8 mouse cellular contexts compared by ENCODE assay signal in genomic region chr6:8209047-8209865, GRCm38 (mm10). TPM values are rescaled to one million over a fixed set of nuclear protein-coding genes. Genes with fewer than 3 reads are reported as not detected.
A peak's percentile ranks its signal among the peaks of the same experiment; 100 is the strongest.
DNase-seq lines count a peak whose midpoint lies in the region; ATAC-seq and TF ChIP-seq lines count a peak whose summit lies in the region.

TSS of gene Mios (plus strand) at chr6:8209222.

- TF ChIP-seq POLR2A in olfactory bulb, adult 2 months (IDR thresholded peaks at IDR 0.05; ENCODE audit: insufficient read depth, low read depth, low read length): peak; percentile 76
- peak; percentile 89 for TF ChIP-seq POLR2A in thymus, adult 2 months (IDR thresholded peaks at IDR 0.05; ENCODE audit: control insufficient read depth, extremely low read depth, insufficient read depth, low read length, poor library complexity)

- DNase-seq in ES-CJ7 (ENCODE audit: low read depth, low spot score): peak; percentile 89
- DNase-seq in cerebellum, adult 11 months: peak; percentile 89
- DNase-seq in heart, postnatal 36 days: peak; percentile 86 to 91
- peak; percentile 79 to 82 for DNase-seq in layer of hippocampus, adult 2 months (ENCODE audit: low spot score in 2 of 2)
- DNase-seq in lung, embryonic 14.5 days: peak; percentile 95
- DNase-seq in thymus, adult 2 months: peak; percentile 88

- TF ChIP-seq CTCF in layer of hippocampus, adult 2 months (conservative IDR thresholded peaks at IDR 0.05): peak; percentile 61
- TF ChIP-seq CTCF in lung, embryonic 14.5 days (IDR thresholded peaks at IDR 0.05; ENCODE audit: low read depth): peak; percentile 40
- TF ChIP-seq CTCF in olfactory bulb, adult 2 months (IDR thresholded peaks at IDR 0.05; ENCODE audit: insufficient read depth, low read depth, low read length): 0 out of 2 replicates have a peak, but pooled peaks have one; percentile 12
- TF ChIP-seq CTCF in thymus, adult 2 months (IDR thresholded peaks at IDR 0.05; ENCODE audit: borderline replicate concordance, control insufficient read depth, extremely low read depth, insufficient read depth, low read length, poor library complexity): peak; percentile 80

- peaks cover 11% of the 10 kb centered on the region for H3K4me1 ChIP-seq in forebrain, embryonic 15.5 days
- no peaks in the 10 kb centered on the region for H3K4me1 ChIP-seq in lung, embryonic 14.5 days (ENCODE audit: insufficient read depth)
- no peaks in the 10 kb centered on the region for H3K4me1 ChIP-seq in olfactory bulb, adult 2 months (ENCODE audit: control insufficient read depth, insufficient read depth, low read length)
- no peaks in the 10 kb centered on the region for H3K4me1 ChIP-seq in thymus, adult 2 months (replicated peaks; ENCODE audit: control insufficient read depth, insufficient read depth, low read length)

- H3K9me3 ChIP-seq in forebrain, embryonic 15.5 days: no peaks in the 10 kb centered on the region
- no peaks in the 10 kb centered on the region for H3K9me3 ChIP-seq in lung, embryonic 14.5 days (ENCODE audit: low read depth, low read length)

- H3K4me3 ChIP-seq in forebrain, embryonic 15.5 days: peak within 1 kb of the TSS; percentile 97
- peak within 1 kb of the TSS; percentile 88 for H3K4me3 ChIP-seq in layer of hippocampus, adult 2 months
- H3K4me3 ChIP-seq in lung, embryonic 14.5 days (ENCODE audit: low read depth, low read length): peak within 1 kb of the TSS; percentile 76
- peak within 1 kb of the TSS; percentile 85 for H3K4me3 ChIP-seq in olfactory bulb, adult 2 months (ENCODE audit: insufficient read depth, low read depth, low read length)
- H3K4me3 ChIP-seq in thymus, adult 2 months (ENCODE audit: control insufficient read depth, insufficient read depth, low read length): peak within 1 kb of the TSS; percentile 99

- H3K4me2 ChIP-seq in forebrain, embryonic 15.5 days (replicated peaks): peak within 1 kb of the TSS; percentile 56
- H3K4me2 ChIP-seq in lung, embryonic 14.5 days: peak within 1 kb of the TSS; percentile 66

- WGBS in forebrain, embryonic 15.5 days: under 1% methylated on average over 76 of the region's 90 CpGs
- under 1% methylated on average over 65 of the region's 90 CpGs for WGBS in lung, embryonic 14.5 days
- 1% methylated on average over 90 of the region's 90 CpGs for WGBS in olfactory bulb, adult 2 months
- WGBS in thymus, adult 2 months: under 1% methylated on average over 89 of the region's 90 CpGs

- no peaks in the 10 kb centered on the region for H3K27me3 ChIP-seq in forebrain, embryonic 15.5 days
- no peaks in the 10 kb centered on the region for H3K27me3 ChIP-seq in lung, embryonic 14.5 days (ENCODE audit: insufficient read depth, low read length)
- no peaks in the 10 kb centered on the region for H3K27me3 ChIP-seq in thymus, adult 2 months (ENCODE audit: control insufficient read depth, insufficient read depth, low read length)

- peak; percentile 99 for ATAC-seq in forebrain, embryonic 15.5 days (replicated peaks)
- peak; percentile 98 for ATAC-seq in lung, embryonic 14.5 days (ENCODE audit: insufficient read depth)

- peak within 1 kb of the TSS; percentile 96 for H3K9ac ChIP-seq in forebrain, embryonic 15.5 days (replicated peaks)
- peak within 1 kb of the TSS; percentile 91 for H3K9ac ChIP-seq in lung, embryonic 14.5 days

- H3K36me3 ChIP-seq in forebrain, embryonic 15.5 days: no peaks in the 10 kb centered on the region
- H3K36me3 ChIP-seq in lung, embryonic 14.5 days (ENCODE audit: insufficient read depth): peaks cover 11% of the 10 kb centered on the region; the same call in 1 of the 2 replicates
- H3K36me3 ChIP-seq in thymus, adult 2 months (ENCODE audit: control insufficient read depth, insufficient read depth, low read length): no peaks in the 10 kb centered on the region

- H3K27ac ChIP-seq in forebrain, embryonic 15.5 days (replicated peaks): peak within 1 kb of the TSS; percentile 93
- peak within 1 kb of the TSS; percentile 98 for H3K27ac ChIP-seq in layer of hippocampus, adult 2 months
- H3K27ac ChIP-seq in lung, embryonic 14.5 days (ENCODE audit: low read depth): peak within 1 kb of the TSS; percentile 97
- H3K27ac ChIP-seq in olfactory bulb, adult 2 months (ENCODE audit: insufficient read depth, low read depth, low read length): peak within 1 kb of the TSS; percentile 73
- H3K27ac ChIP-seq in thymus, adult 2 months (ENCODE audit: control insufficient read depth, insufficient read depth, low read length): no peak within 1 kb of the TSS; the same call in 1 of the 2 replicates

- intact Hi-C loops in heart, postnatal 36 days (cut with DNase I): loop anchor here (2.0 to 5.0 kb wide), 2 partner anchors 50 to 298 kb away; partner anchors contain the start of genes Glcci1, Gm45062, Rpa3 and Umad1

RNA-seq across cellular contexts. Expression of gene Mios, which starts in this region (rescaled TPM):
- polyA plus RNA-seq in forebrain, embryonic 15.5 days (2015; fragmentation: Nextera tagmentation; extraction: Ambion mirVana): 24.5 and 25.5 TPM in 2 replicates
- total RNA-seq in heart, postnatal 36 days (2021): 10 to 100 TPM; 18.8 to 21.9 TPM
- total RNA-seq in layer of hippocampus, adult 2 months (2021): 10 to 100 TPM; 25.0 to 26.9 TPM
- polyA plus RNA-seq in lung, embryonic 14.5 days (2014; fragmentation: Nextera tagmentation; extraction: Ambion mirVana): 29.6 and 30.3 TPM in 2 replicates
- polyA plus RNA-seq in olfactory bulb, adult 2 months (2012; ENCODE audit: insufficient read depth, insufficient read length, low replicate concordance, missing spikeins): not detected in 2 replicates
- polyA plus RNA-seq in thymus, adult 2 months (2012; rRNA removed): 4.8 and 5.6 TPM in 2 replicates

Comparison
In these comparisons a context has a peak if more than half of its experiments do, and no peak if none do; other contexts are left out.
1. CTCF ChIP-seq: peak in every context shown above with its lines; median percentile 80 in thymus, adult 2 months; 61 in layer of hippocampus, adult 2 months; 40 in lung, embryonic 14.5 days; 12 in olfactory bulb, adult 2 months.